11 mouse cellular contexts compared by ENCODE assay signal in genomic region chr1:133742517-133742916, GRCm38 (mm10). TPM values are rescaled to one million over a fixed set of nuclear protein-coding genes. Genes with fewer than 3 reads are reported as not detected.
DNase-seq lines count a peak whose midpoint lies in the region; ATAC-seq and TF ChIP-seq lines count a peak whose summit lies in the region.
"Had no signal": no experiment of that assay in that cellular context is flagged by ENCODE, and none has a peak within 500 bp of the region (broad histone marks: within the 10 kb centered on the region; RNA-seq: fewer than 3 reads in every experiment).

No protein-coding gene starts in this region.

- 27% methylated on average over 8 of the region's 8 CpGs for WGBS in forebrain, embryonic 12.5 days
- 24% methylated on average over 8 of the region's 8 CpGs for WGBS in forebrain, embryonic 14.5 days
- WGBS in lung, embryonic 14.5 days: 58% methylated on average over 8 of the region's 8 CpGs
- 74% methylated on average over 8 of the region's 8 CpGs for WGBS in lung, adult 2 months
- 23% methylated on average over 8 of the region's 8 CpGs for WGBS in forebrain, embryonic 13.5 days
- 46% methylated on average over 8 of the region's 8 CpGs for WGBS in stomach, embryonic 14.5 days

- no peak overlapping the region for H3K4me3 ChIP-seq in forebrain, embryonic 12.5 days (replicated peaks)
- no peak overlapping the region for H3K4me3 ChIP-seq in forebrain, embryonic 14.5 days (ENCODE audit: low read depth, low read length)
- H3K4me3 ChIP-seq in lung, embryonic 14.5 days (ENCODE audit: low read depth, low read length): no peak overlapping the region
- no peak overlapping the region for H3K4me3 ChIP-seq in lung, adult 2 months (replicated peaks; ENCODE audit: extremely low read depth, low read depth, low read length)
- no peak overlapping the region for H3K4me3 ChIP-seq in forebrain, embryonic 13.5 days
- no peak overlapping the region for H3K4me3 ChIP-seq in stomach, embryonic 14.5 days (ENCODE audit: low read depth, low read length)

- DNase-seq in forebrain, embryonic 14.5 days (ENCODE audit: low spot score): no peak
- no peak for DNase-seq in lung, embryonic 14.5 days
- no peak for DNase-seq in lung, adult 2 months
- DNase-seq in cerebellum, postnatal 14 days: no peak
- DNase-seq: liver had no signal

- peak overlapping the region; percentile 42; the same call in 1 of the 2 replicates for H3K27ac ChIP-seq in forebrain, embryonic 12.5 days
- H3K27ac ChIP-seq in forebrain, embryonic 14.5 days (ENCODE audit: low read depth, low read length): no peak overlapping the region
- H3K27ac ChIP-seq in lung, embryonic 14.5 days (ENCODE audit: low read depth): no peak overlapping the region
- no peak overlapping the region for H3K27ac ChIP-seq in forebrain, embryonic 13.5 days
- peak overlapping the region; percentile 16; the same call in 1 of the 2 replicates for H3K27ac ChIP-seq in stomach, embryonic 14.5 days (ENCODE audit: low read length)

- no peak for TF ChIP-seq POLR2A in lung, adult 2 months (IDR thresholded peaks at IDR 0.05; ENCODE audit: borderline replicate concordance, extremely low read depth, low read depth, low read length)

- no peak overlapping the region for H3K9ac ChIP-seq in forebrain, embryonic 12.5 days
- no peak overlapping the region for H3K9ac ChIP-seq in forebrain, embryonic 14.5 days (ENCODE audit: low read length)
- H3K9ac ChIP-seq in lung, embryonic 14.5 days: 0 out of 2 replicates have a peak overlapping the region, but pooled peaks have one; percentile 1
- H3K9ac ChIP-seq in forebrain, embryonic 13.5 days: peak overlapping the region; percentile 21; the same call in 1 of the 2 replicates
- no peak overlapping the region for H3K9ac ChIP-seq in stomach, embryonic 14.5 days (replicated peaks; ENCODE audit: low read depth, low read length)

- H3K27me3 ChIP-seq in forebrain, embryonic 12.5 days: no peaks in the 10 kb centered on the region; the same call in 1 of the 2 replicates
- H3K27me3 ChIP-seq in forebrain, embryonic 14.5 days (replicated peaks; ENCODE audit: control insufficient read depth, insufficient read depth, low read length): no peaks in the 10 kb centered on the region
- no peaks in the 10 kb centered on the region for H3K27me3 ChIP-seq in lung, embryonic 14.5 days (ENCODE audit: insufficient read depth, low read length)
- no peaks in the 10 kb centered on the region for H3K27me3 ChIP-seq in forebrain, embryonic 13.5 days
- H3K27me3 ChIP-seq in stomach, embryonic 14.5 days (ENCODE audit: control insufficient read depth, insufficient read depth, low read length): no peaks in the 10 kb centered on the region

- no peaks in the 10 kb centered on the region for H3K9me3 ChIP-seq in forebrain, embryonic 12.5 days
- no peaks in the 10 kb centered on the region for H3K9me3 ChIP-seq in forebrain, embryonic 14.5 days (replicated peaks; ENCODE audit: control insufficient read depth, low read length)
- no peaks in the 10 kb centered on the region for H3K9me3 ChIP-seq in lung, embryonic 14.5 days (ENCODE audit: low read depth, low read length)
- no peaks in the 10 kb centered on the region for H3K9me3 ChIP-seq in forebrain, embryonic 13.5 days (replicated peaks)
- no peaks in the 10 kb centered on the region for H3K9me3 ChIP-seq in stomach, embryonic 14.5 days (ENCODE audit: control insufficient read depth, low read depth, low read length)
- H3K9me3 ChIP-seq: megakaryocyte, embryonic 14.5 days had no signal

- H3K4me2 ChIP-seq in forebrain, embryonic 12.5 days: no peak overlapping the region
- no peak overlapping the region for H3K4me2 ChIP-seq in forebrain, embryonic 14.5 days (ENCODE audit: low read length)
- H3K4me2 ChIP-seq in lung, embryonic 14.5 days: no peak overlapping the region
- H3K4me2 ChIP-seq in forebrain, embryonic 13.5 days: no peak overlapping the region
- H3K4me2 ChIP-seq in stomach, embryonic 14.5 days (replicated peaks; ENCODE audit: low read depth, low read length): no peak overlapping the region

- H3K36me3 ChIP-seq in forebrain, embryonic 12.5 days (replicated peaks): no peaks in the 10 kb centered on the region
- no peaks in the 10 kb centered on the region for H3K36me3 ChIP-seq in forebrain, embryonic 14.5 days (ENCODE audit: control insufficient read depth, insufficient read depth, low read length)
- H3K36me3 ChIP-seq in lung, embryonic 14.5 days (ENCODE audit: insufficient read depth): no peaks in the 10 kb centered on the region
- no peaks in the 10 kb centered on the region for H3K36me3 ChIP-seq in forebrain, embryonic 13.5 days (ENCODE audit: poor library complexity, severe bottlenecking)
- 0 out of 2 replicates have a peak, but pooled peaks cover 2% of the 10 kb centered on the region for H3K36me3 ChIP-seq in stomach, embryonic 14.5 days (ENCODE audit: control insufficient read depth, insufficient read depth, low read length)

- TF ChIP-seq CTCF in lung, embryonic 14.5 days (IDR thresholded peaks at IDR 0.05; ENCODE audit: low read depth): no peak
- no peak for TF ChIP-seq CTCF in lung, adult 2 months (IDR thresholded peaks at IDR 0.05; ENCODE audit: insufficient read depth, low read length)

- no peak for ATAC-seq in forebrain, embryonic 12.5 days (ENCODE audit: low FRiP score)
- ATAC-seq in forebrain, embryonic 14.5 days: no peak
- ATAC-seq in lung, embryonic 14.5 days (ENCODE audit: insufficient read depth): no peak
- peak; percentile 21; the same call in 1 of the 2 replicates for ATAC-seq in forebrain, embryonic 13.5 days
- no peak for ATAC-seq in stomach, embryonic 14.5 days (ENCODE audit: insufficient number of reproducible peaks, insufficient read depth, low FRiP score, low read depth)
- ATAC-seq in megakaryocyte, adult 5-6 weeks (ENCODE audit: poor library complexity, severe bottlenecking): no peak

- H3K4me1 ChIP-seq in forebrain, embryonic 12.5 days: peaks cover 13% of the 10 kb centered on the region
- H3K4me1 ChIP-seq in forebrain, embryonic 14.5 days (ENCODE audit: control insufficient read depth, insufficient read depth, low read length): peaks cover 12% of the 10 kb centered on the region
- peaks cover 15% of the 10 kb centered on the region for H3K4me1 ChIP-seq in lung, embryonic 14.5 days (ENCODE audit: insufficient read depth)
- no peaks in the 10 kb centered on the region; the same call in 1 of the 2 replicates for H3K4me1 ChIP-seq in lung, adult 2 months (ENCODE audit: control insufficient read depth, insufficient read depth, low read length)
- peaks cover 24% of the 10 kb centered on the region for H3K4me1 ChIP-seq in forebrain, embryonic 13.5 days
- H3K4me1 ChIP-seq in stomach, embryonic 14.5 days (ENCODE audit: control insufficient read depth, insufficient read depth, low read length): peaks cover 22% of the 10 kb centered on the region

RNA-seq across cellular contexts. Expression of gene Lax1, which starts 52.6 kb away (rescaled TPM):
- polyA plus RNA-seq in forebrain, embryonic 12.5 days (2016; fragmentation: Nextera tagmentation; extraction: Ambion mirVana): 0.20 and 0.22 TPM in 2 replicates
- polyA plus RNA-seq in forebrain, embryonic 14.5 days (2014; fragmentation: Nextera tagmentation; extraction: Ambion mirVana): not detected in 2 replicates
- 0.18 and 0.25 TPM in 2 replicates for polyA plus RNA-seq in lung, embryonic 14.5 days (2014; fragmentation: Nextera tagmentation; extraction: Ambion mirVana)
- polyA plus RNA-seq in lung, adult 2 months (2012; rRNA removed): 1.6 and 2.5 TPM in 2 replicates
- polyA plus RNA-seq in forebrain, embryonic 13.5 days (2015; fragmentation: Nextera tagmentation; extraction: Ambion mirVana): not detected in 2 replicates
- 0.35 and 0.42 TPM in 2 replicates for polyA plus RNA-seq in stomach, embryonic 14.5 days (2014; fragmentation: Nextera tagmentation; extraction: Ambion mirVana)
- total RNA-seq in megakaryocyte, adult 5-6 weeks (2015): 0.96 and 1.0 TPM in 2 replicates
- 1.8 and 3.0 TPM in 2 replicates for total RNA-seq in megakaryocyte, adult 5-6 weeks (2017)
- total RNA-seq: gastrocnemius, adult 18-20 months had no signal

RNA-seq across cellular contexts. Expression of gene Atp2b4, which starts 58.3 kb away (rescaled TPM):
- 8.5 and 9.2 TPM in 2 replicates for polyA plus RNA-seq in forebrain, embryonic 12.5 days (2016; fragmentation: Nextera tagmentation; extraction: Ambion mirVana)
- 10.2 and 14.1 TPM in 2 replicates for polyA plus RNA-seq in forebrain, embryonic 14.5 days (2014; fragmentation: Nextera tagmentation; extraction: Ambion mirVana)
- polyA plus RNA-seq in lung, embryonic 14.5 days (2014; fragmentation: Nextera tagmentation; extraction: Ambion mirVana): 11.2 and 12.7 TPM in 2 replicates
- polyA plus RNA-seq in lung, adult 2 months (2012; rRNA removed): 9.5 and 11.3 TPM in 2 replicates
- 6.7 and 7.6 TPM in 2 replicates for polyA plus RNA-seq in forebrain, embryonic 13.5 days (2015; fragmentation: Nextera tagmentation; extraction: Ambion mirVana)
- polyA plus RNA-seq in stomach, embryonic 14.5 days (2014; fragmentation: Nextera tagmentation; extraction: Ambion mirVana): 38.3 and 38.8 TPM in 2 replicates
- 18.2 and 21.1 TPM in 2 replicates for total RNA-seq in megakaryocyte, adult 5-6 weeks (2015)
- total RNA-seq in megakaryocyte, adult 5-6 weeks (2017): 17.6 and 20.3 TPM in 2 replicates

Comparison
In these comparisons a context has a peak if more than half of its experiments do, and no peak if none do; other contexts are left out.
1. H3K27ac ChIP-seq: peak in forebrain, embryonic 12.5 days (single experiment) and stomach, embryonic 14.5 days (single experiment); none in forebrain, embryonic 14.5 days (single experiment), lung, embryonic 14.5 days (single experiment) and forebrain, embryonic 13.5 days (single experiment).
2. H3K9ac ChIP-seq: peak in lung, embryonic 14.5 days (single experiment) and forebrain, embryonic 13.5 days (single experiment); none in forebrain, embryonic 12.5 days (single experiment), forebrain, embryonic 14.5 days (single experiment) and stomach, embryonic 14.5 days (single experiment).